Mouse (Mus musculus) left cerebral cortex, postnatal 10 days (tissue): ENCODE data around the gene Rex2. TPM values are rescaled to one million over a fixed set of nuclear protein-coding genes. Genes with fewer than 3 reads are reported as not detected.
"Not testable (repeated sequence)": the region's sequence is repeated elsewhere in the genome, so short reads cannot be mapped to it uniquely, and the experiment has no call there.

Experiments used
- DNase-seq, 2 experiments: peaks; one replicate each; pipeline ENCODE4 v3.0.0; 2021 to 2022; ENCODE audit warnings: low spot score in 2 of 2, mixed read lengths in 1 of 2; ENCODE audit errors: extremely low spot score in 1 of 2
- intact Hi-C: fragments of 180-260 bp; cut with DNase I; formaldehyde crosslinking; loops from one replicate; pipeline ENCODE4 v1.15.1; 2025
- total RNA-seq, 2 experiments: library from RNA; stranded (reverse); gene quantifications; 2 replicates each; pipeline ENCODE4 v1.2.3; 2021

Gene Rex2
- total RNA-seq: under 1 TPM; 0.14 to 0.26 TPM

GRCm38 (mm10) chr4:147021550-147021949 lies at the start of gene Rex2:
TSS of gene Rex2 (plus strand) at chr4:147021850.
- DNase-seq, intact Hi-C loops: not testable (repeated sequence)

- DNase-seq, intact Hi-C loops: not testable (repeated sequence)
These were observed 45.1 kb upstream of the Rex2 start for GRCm38 (mm10) chr4:146976581-146976980.

- intact Hi-C loops, DNase-seq: not testable (repeated sequence)
These were observed 3.2 kb upstream of the Rex2 start for GRCm38 (mm10) chr4:147018400-147018799.

- DNase-seq, intact Hi-C loops: not testable (repeated sequence)
These were observed 4.7 kb downstream of the Rex2 start for GRCm38 (mm10) chr4:147026374-147026773.

GRCm38 (mm10) chr4:147031308-147032036 lies 9.8 kb downstream of the Rex2 start:
- intact Hi-C loops, DNase-seq: not testable (repeated sequence)

- DNase-seq, intact Hi-C loops: not testable (repeated sequence)
These were observed 42.1 kb downstream of the Rex2 start for GRCm38 (mm10) chr4:147063768-147064167.

- DNase-seq: not testable (repeated sequence)
These were observed 44.2 kb downstream of the Rex2 start for GRCm38 (mm10) chr4:147065861-147066260.

GRCm38 (mm10) chr4:147066380-147066779 lies 44.7 kb downstream of the Rex2 start:
- intact Hi-C loops, DNase-seq: not testable (repeated sequence)

More at GRCm38 (mm10) chr4:147065861-147066260, 44.2 kb downstream of the Rex2 start:
- intact Hi-C loops: not testable (repeated sequence)

GRCm38 (mm10) chr4:147095641-147096040 lies 74.0 kb downstream of the Rex2 start:
- DNase-seq, intact Hi-C loops: not testable (repeated sequence)

GRCm38 (mm10) chr4:147101666-147102626 lies 80.3 kb downstream of the Rex2 start:
- peak in 1 of 2 experiments; percentile 43 for DNase-seq
- intact Hi-C loops: not testable (repeated sequence)

GRCm38 (mm10) chr4:147103814-147104213 lies 82.2 kb downstream of the Rex2 start:
- DNase-seq, intact Hi-C loops: not testable (repeated sequence)

Other genes starting within 250 kb of the Rex2 start
- not detected for gene Gm21411, start 112.3 kb upstream of the Rex2 start, total RNA-seq
- not detected for gene Zfp989, start 49.9 kb upstream of the Rex2 start, total RNA-seq
- 10 to 100 TPM in 1 of 2 experiments, 1 to 10 TPM in 1; 10.0 to 14.8 TPM for gene Zfp991, start 110.2 kb downstream of the Rex2 start, total RNA-seq